Mouse (Mus musculus): ENCODE data around the gene Cdc42bpg. TPM values are rescaled to one million over a fixed set of nuclear protein-coding genes. Genes with fewer than 3 reads are reported as not detected.

The Cdc42bpg gene
- polyA plus RNA-seq, 1 experiment from 2014 or later, result 1.3 TPM

GRCm38 (mm10) chr19:6339890-6340504 lies 33.7 kb downstream of the Cdc42bpg start:
- H3K27ac ChIP-seq, result peak overlapping the region; percentile 74
- 26% methylated on average over 15 of the region's 15 CpGs for WGBS (ENCODE audit: missing documents)

GRCm38 (mm10) chr19:6340524-6341452 lies 34.5 kb downstream of the Cdc42bpg start, which contains the start of gene Map4k2:
Map4k2 (plus strand) TSS chr19:6341135.
- Histone ChIP-seq H3K79me2 (ENCODE audit: inconsistent target) (no peaks in the 10 kb centered on the region), H3K36me3 (ENCODE audit: inconsistent target) (peaks cover 9% of the 10 kb centered on the region; the same call in 1 of the 2 replicates), H3K27ac (peak within 1 kb of the TSS; percentile 74), H3K4me3 (ENCODE audit: inconsistent target) (peak within 1 kb of the TSS; percentile 54)
- WGBS (ENCODE audit: missing documents), result 1% methylated on average over 72 of the region's 72 CpGs

More at GRCm38 (mm10) chr19:6339890-6340504, 33.7 kb downstream of the Cdc42bpg start:
- H3K79me2 ChIP-seq (ENCODE audit: inconsistent target), result no peaks in the 10 kb centered on the region
- H3K4me3 ChIP-seq (ENCODE audit: inconsistent target), result peak overlapping the region; percentile 33
- peaks cover 7% of the 10 kb centered on the region; the same call in 1 of the 2 replicates for H3K36me3 ChIP-seq (ENCODE audit: inconsistent target)

GRCm38 (mm10) chr19:6341453-6342077 lies 35.3 kb downstream of the Cdc42bpg start:
- WGBS (ENCODE audit: missing documents), result 5% methylated on average over 23 of the region's 23 CpGs
- Histone ChIP-seq H3K36me3 (ENCODE audit: inconsistent target) (peaks cover 17% of the 10 kb centered on the region; the same call in 1 of the 2 replicates), H3K79me2 (ENCODE audit: inconsistent target) (no peaks in the 10 kb centered on the region), H3K4me3 (ENCODE audit: inconsistent target) (peak overlapping the region; percentile 54), H3K27ac (no peak overlapping the region)

GRCm38 (mm10) chr19:6342276-6342933 lies 36.1 kb downstream of the Cdc42bpg start:
- no peaks in the 10 kb centered on the region for H3K79me2 ChIP-seq (ENCODE audit: inconsistent target)
- H3K4me3 ChIP-seq (ENCODE audit: inconsistent target), result peak overlapping the region; percentile 54
- peaks cover 21% of the 10 kb centered on the region; the same call in 1 of the 2 replicates for H3K36me3 ChIP-seq (ENCODE audit: inconsistent target)
- H3K27ac ChIP-seq, result no peak overlapping the region
- 53% methylated on average over 5 of the region's 5 CpGs for WGBS (ENCODE audit: missing documents)

GRCm38 (mm10) chr19:6343066-6343925 lies 37.0 kb downstream of the Cdc42bpg start:
- H3K36me3 ChIP-seq (ENCODE audit: inconsistent target), result peaks cover 15% of the 10 kb centered on the region; the same call in 1 of the 2 replicates
- H3K4me3 ChIP-seq (ENCODE audit: inconsistent target), result no peak overlapping the region
- no peak overlapping the region for H3K27ac ChIP-seq
- 85% methylated on average over 16 of the region's 19 CpGs for WGBS (ENCODE audit: missing documents)
- H3K79me2 ChIP-seq (ENCODE audit: inconsistent target), result no peaks in the 10 kb centered on the region

- Histone ChIP-seq H3K27ac (no peak overlapping the region), H3K4me3 (ENCODE audit: inconsistent target) (no peak overlapping the region), H3K36me3 (ENCODE audit: inconsistent target) (peaks cover 15% of the 10 kb centered on the region; the same call in 1 of the 2 replicates), H3K79me2 (ENCODE audit: inconsistent target) (no peaks in the 10 kb centered on the region)
- 82% methylated on average over 5 of the region's 5 CpGs for WGBS (ENCODE audit: missing documents)
These were observed 37.7 kb downstream of the Cdc42bpg start for GRCm38 (mm10) chr19:6343996-6344395.

GRCm38 (mm10) chr19:6346023-6346422 lies 39.8 kb downstream of the Cdc42bpg start:
- H3K36me3 ChIP-seq (ENCODE audit: inconsistent target), result peaks cover 15% of the 10 kb centered on the region; the same call in 1 of the 2 replicates
- no peak overlapping the region for H3K4me3 ChIP-seq (ENCODE audit: inconsistent target)
- no peaks in the 10 kb centered on the region for H3K79me2 ChIP-seq (ENCODE audit: inconsistent target)
- no peak overlapping the region for H3K27ac ChIP-seq
- 94% methylated on average over 5 of the region's 5 CpGs for WGBS (ENCODE audit: missing documents)

- Histone ChIP-seq H3K79me2 (ENCODE audit: inconsistent target) (no peaks in the 10 kb centered on the region), H3K36me3 (ENCODE audit: inconsistent target) (peaks cover 15% of the 10 kb centered on the region; the same call in 1 of the 2 replicates)
These were observed 40.4 kb downstream of the Cdc42bpg start for GRCm38 (mm10) chr19:6346661-6347060.

GRCm38 (mm10) chr19:6347615-6348014 lies 41.4 kb downstream of the Cdc42bpg start:
- no peak overlapping the region for H3K27ac ChIP-seq
- WGBS (ENCODE audit: missing documents), result 98% methylated on average over 4 of the region's 4 CpGs
- peaks cover 15% of the 10 kb centered on the region; the same call in 1 of the 2 replicates for H3K36me3 ChIP-seq (ENCODE audit: inconsistent target)
- H3K79me2 ChIP-seq (ENCODE audit: inconsistent target), result no peaks in the 10 kb centered on the region
- no peak overlapping the region for H3K4me3 ChIP-seq (ENCODE audit: inconsistent target)

More at GRCm38 (mm10) chr19:6346661-6347060, 40.4 kb downstream of the Cdc42bpg start:
- Histone ChIP-seq H3K27ac (no peak overlapping the region), H3K4me3 (ENCODE audit: inconsistent target) (no peak overlapping the region)
- 80% methylated on average over 10 of the region's 10 CpGs for whole genome bisulfite sequencing (ENCODE audit: missing documents)

GRCm38 (mm10) chr19:6348717-6349116 lies 42.5 kb downstream of the Cdc42bpg start:
- Histone ChIP-seq H3K36me3 (ENCODE audit: inconsistent target) (peaks cover 24% of the 10 kb centered on the region; the same call in 1 of the 2 replicates), H3K79me2 (ENCODE audit: inconsistent target) (no peaks in the 10 kb centered on the region), H3K27ac (no peak overlapping the region), H3K4me3 (ENCODE audit: inconsistent target) (no peak overlapping the region)
- 51% methylated on average over 9 of the region's 9 CpGs for WGBS (ENCODE audit: missing documents)

- H3K4me3 ChIP-seq (ENCODE audit: inconsistent target), result no peak overlapping the region
- no peak overlapping the region for H3K27ac ChIP-seq
- 48% methylated on average over 14 of the region's 14 CpGs for WGBS (ENCODE audit: missing documents)
- H3K79me2 ChIP-seq (ENCODE audit: inconsistent target), result no peaks in the 10 kb centered on the region
- H3K36me3 ChIP-seq (ENCODE audit: inconsistent target), result peaks cover 28% of the 10 kb centered on the region; the same call in 1 of the 2 replicates
These were observed 43.1 kb downstream of the Cdc42bpg start for GRCm38 (mm10) chr19:6349215-6349983.

GRCm38 (mm10) chr19:6351431-6352106 lies 45.3 kb downstream of the Cdc42bpg start:
- Histone ChIP-seq H3K79me2 (ENCODE audit: inconsistent target) (no peaks in the 10 kb centered on the region), H3K4me3 (ENCODE audit: inconsistent target) (no peak overlapping the region), H3K27ac (no peak overlapping the region), H3K36me3 (ENCODE audit: inconsistent target) (peaks cover 18% of the 10 kb centered on the region; the same call in 1 of the 2 replicates)
- WGBS (ENCODE audit: missing documents), result 76% methylated on average over 11 of the region's 14 CpGs

Data from macrophage (primary cell).